Mouse (Mus musculus) heart, embryonic 10.5 days (tissue): ENCODE measurements at regions not wholly inside any gene's neighbourhood (a gene's known extent, or its start where the extent isn't known, plus 50 kb on each side); places are given as distances from the start of the nearest gene placed in this dataset.

ENCODE experiments used
- DNase-seq: peaks from one replicate; pipeline ENCODE4 v3.0.0-alpha.2; 2017; ENCODE audit warnings: low spot score
- H3K27ac ChIP-seq: fragments of 300-500 bp; sonication (generic); 2 replicates; pipeline ENCODE4 v1.5.1; 2016; ENCODE audit warnings: mild to moderate bottlenecking
- H3K27me3 ChIP-seq: fragments of 300-500 bp; sonication (generic); 2 replicates; pipeline ENCODE4 v1.6.1; 2016; ENCODE audit warnings: mild to moderate bottlenecking; ENCODE audit not compliant: poor library complexity, insufficient read depth, severe bottlenecking
- H3K36me3 ChIP-seq: fragments of 300-500 bp; sonication (generic); 2 replicates; pipeline ENCODE4 v1.6.1; 2016; ENCODE audit warnings: mild to moderate bottlenecking, moderate library complexity
- H3K4me1 ChIP-seq: fragments of 300-500 bp; sonication (generic); 2 replicates; pipeline ENCODE4 v1.6.1; 2016; ENCODE audit warnings: mild to moderate bottlenecking
- H3K4me3 ChIP-seq: fragments of 300-500 bp; sonication (generic); 2 replicates; pipeline ENCODE4 v1.5.1; 2016; ENCODE audit warnings: mild to moderate bottlenecking, moderate library complexity
- H3K9me3 ChIP-seq: fragments of 300-500 bp; sonication (generic); 2 replicates; pipeline ENCODE4 v1.6.1; 2016; ENCODE audit warnings: mild to moderate bottlenecking, moderate library complexity
- WGBS: fragments of 180-500 bp; shearing (Covaris S2); methylation state at CpG from one replicate; pipeline ENCODE4 v1.1.7; 2016; 5-methylcytosine and 5-hydroxymethylcytosine counted together

- WGBS = 21% methylated on average over 2 of the region's 2 CpGs
Observed at GRCm38 (mm10) chr2:146753988-146754387, 101.7 kb upstream of the Kiz start.

GRCm38 (mm10) chr2:146763522-146764144, 92.0 kb upstream of the Kiz start:
- no peaks in the 10 kb centered on the region for H3K36me3 ChIP-seq
- H3K9me3 ChIP-seq = no peaks in the 10 kb centered on the region
- peaks cover 19% of the 10 kb centered on the region; the same call in 1 of the 2 replicates for H3K27me3 ChIP-seq
- no peak for DNase-seq
- H3K27ac ChIP-seq = no peak overlapping the region
- 61% methylated on average over 18 of the region's 18 CpGs for WGBS
- no peaks in the 10 kb centered on the region for H3K4me1 ChIP-seq
- no peak overlapping the region for H3K4me3 ChIP-seq

More at GRCm38 (mm10) chr2:146753988-146754387, 101.7 kb upstream of the Kiz start:
- H3K36me3 ChIP-seq = no peaks in the 10 kb centered on the region
- H3K9me3 ChIP-seq = no peaks in the 10 kb centered on the region
- H3K4me3 ChIP-seq = no peak overlapping the region
- H3K27ac ChIP-seq = no peak overlapping the region
- no peaks in the 10 kb centered on the region for H3K27me3 ChIP-seq
- no peak for DNase-seq
- H3K4me1 ChIP-seq = no peaks in the 10 kb centered on the region

- Histone ChIP-seq H3K9me3 (no peaks in the 10 kb centered on the region), H3K27me3 (peaks cover 19% of the 10 kb centered on the region; the same call in 1 of the 2 replicates), H3K4me3 (no peak overlapping the region), H3K36me3 (no peaks in the 10 kb centered on the region), H3K4me1 (no peaks in the 10 kb centered on the region), H3K27ac (no peak overlapping the region)
- 77% methylated on average over 12 of the region's 12 CpGs for WGBS
- no peak for DNase-seq
Observed at GRCm38 (mm10) chr2:146764313-146765255, 91.1 kb upstream of the Kiz start.

GRCm38 (mm10) chr2:146774876-146775275, 80.8 kb upstream of the Kiz start:
- H3K4me1 ChIP-seq = no peaks in the 10 kb centered on the region
- no peaks in the 10 kb centered on the region for H3K9me3 ChIP-seq
- H3K27ac ChIP-seq = no peak overlapping the region
- no peak for DNase-seq
- 43% methylated on average over 2 of the region's 2 CpGs for WGBS
- H3K4me3 ChIP-seq = no peak overlapping the region
- H3K36me3 ChIP-seq = no peaks in the 10 kb centered on the region
- H3K27me3 ChIP-seq = no peaks in the 10 kb centered on the region

- 17% methylated on average over 11 of the region's 11 CpGs for WGBS
- Histone ChIP-seq H3K36me3 (no peaks in the 10 kb centered on the region), H3K27me3 (no peaks in the 10 kb centered on the region), H3K4me3 (no peak overlapping the region), H3K27ac (no peak overlapping the region), H3K9me3 (no peaks in the 10 kb centered on the region), H3K4me1 (no peaks in the 10 kb centered on the region)
- no peak for DNase-seq
Observed at GRCm38 (mm10) chr2:146787132-146787810, 68.4 kb upstream of the Kiz start.

GRCm38 (mm10) chr2:146787811-146788455, 67.7 kb upstream of the Kiz start:
- Histone ChIP-seq H3K27ac (no peak overlapping the region), H3K27me3 (no peaks in the 10 kb centered on the region), H3K9me3 (no peaks in the 10 kb centered on the region), H3K4me3 (no peak overlapping the region), H3K36me3 (no peaks in the 10 kb centered on the region), H3K4me1 (no peaks in the 10 kb centered on the region)
- DNase-seq = no peak
- 68% methylated on average over 5 of the region's 5 CpGs for whole genome bisulfite sequencing

- no peaks in the 10 kb centered on the region for H3K27me3 ChIP-seq
- DNase-seq = no peak
- no peak overlapping the region for H3K27ac ChIP-seq
- H3K36me3 ChIP-seq = no peaks in the 10 kb centered on the region
- WGBS = 83% methylated on average over 6 of the region's 6 CpGs
- no peaks in the 10 kb centered on the region for H3K9me3 ChIP-seq
- no peaks in the 10 kb centered on the region for H3K4me1 ChIP-seq
- H3K4me3 ChIP-seq = no peak overlapping the region
Observed at GRCm38 (mm10) chr2:146792844-146793420, 62.7 kb upstream of the Kiz start.

GRCm38 (mm10) chr2:146802973-146803372, 52.7 kb upstream of the Kiz start:
- no peaks in the 10 kb centered on the region for H3K36me3 ChIP-seq
- H3K27ac ChIP-seq = no peak overlapping the region
- H3K4me3 ChIP-seq = no peak overlapping the region
- no peak for DNase-seq
- no peaks in the 10 kb centered on the region for H3K4me1 ChIP-seq
- no peaks in the 10 kb centered on the region for H3K27me3 ChIP-seq
- no peaks in the 10 kb centered on the region for H3K9me3 ChIP-seq
